Mouse (Mus musculus): ENCODE results near the gene Nup160. TPM values are rescaled to one million over a fixed set of nuclear protein-coding genes. Genes with fewer than 3 reads are reported as not detected.

Gene Nup160
- total and polyA plus RNA-seq, 2 experiments from 2014 or later, result 8.3 to 13.4 TPM

- DNase-seq (ENCODE audit: low spot score), result peak; percentile 23
- Histone ChIP-seq H3K4me3 (ENCODE audit: low read depth, low read length) (peak overlapping the region; percentile 99), H3K9ac (replicated peaks; ENCODE audit: low read depth, low read length) (peak overlapping the region; percentile 96), H3K27me3 (ENCODE audit: control insufficient read depth, insufficient read depth, low read length) (no peaks in the 10 kb centered on the region), H3K9me3 (replicated peaks; ENCODE audit: control insufficient read depth, low read length) (no peaks in the 10 kb centered on the region), H3K4me2 (ENCODE audit: low read depth, low read length) (peak overlapping the region; percentile 87), H3K4me1 (ENCODE audit: control insufficient read depth, insufficient read depth) (peaks cover 16% of the 10 kb centered on the region; the same call in 1 of the 2 replicates), H3K27ac (ENCODE audit: low read depth) (peak overlapping the region; percentile 99), H3K36me3 (replicated peaks; ENCODE audit: control insufficient read depth, insufficient read depth, low read length) (peaks cover 6% of the 10 kb centered on the region)
- 0 out of 2 replicates have a peak, but pooled peaks have one; percentile 23 for TF ChIP-seq EP300 (IDR thresholded peaks at IDR 0.05; ENCODE audit: low read depth)
- no peak for TF ChIP-seq CTCF (IDR thresholded peaks at IDR 0.05; ENCODE audit: low read depth)
- ATAC-seq (ENCODE audit: insufficient read depth, low read depth), result peak; percentile 31
- WGBS, result under 1% methylated on average over 54 of the region's 54 CpGs
Measured at GRCm38 (mm10) chr2:90745740-90746537, 68.9 kb downstream of the Nup160 start.

GRCm38 (mm10) chr2:90746538-90746865 is 69.5 kb downstream of the Nup160 start:
- Histone ChIP-seq H3K4me3 (ENCODE audit: low read depth, low read length) (peak overlapping the region; percentile 99), H3K4me2 (ENCODE audit: low read depth, low read length) (peak overlapping the region; percentile 87), H3K36me3 (replicated peaks; ENCODE audit: control insufficient read depth, insufficient read depth, low read length) (peaks cover 12% of the 10 kb centered on the region), H3K9me3 (replicated peaks; ENCODE audit: control insufficient read depth, low read length) (no peaks in the 10 kb centered on the region), H3K4me1 (ENCODE audit: control insufficient read depth, insufficient read depth) (peaks cover 16% of the 10 kb centered on the region; the same call in 1 of the 2 replicates), H3K9ac (replicated peaks; ENCODE audit: low read depth, low read length) (peak overlapping the region; percentile 96), H3K27ac (ENCODE audit: low read depth) (peak overlapping the region; percentile 99), H3K27me3 (ENCODE audit: control insufficient read depth, insufficient read depth, low read length) (no peaks in the 10 kb centered on the region)
- ATAC-seq (ENCODE audit: insufficient read depth, low read depth) (no peak), DNase-seq (ENCODE audit: low spot score) (peak; percentile 7)
- 7% methylated on average over 4 of the region's 4 CpGs for WGBS
- TF ChIP-seq EP300 (IDR thresholded peaks at IDR 0.05; ENCODE audit: low read depth) (no peak), CTCF (IDR thresholded peaks at IDR 0.05; ENCODE audit: low read depth) (no peak)

GRCm38 (mm10) chr2:90747131-90747530 is 70.1 kb downstream of the Nup160 start:
- no peaks in the 10 kb centered on the region for H3K27me3 ChIP-seq (ENCODE audit: control insufficient read depth, insufficient read depth, low read length)
- H3K4me3 ChIP-seq (ENCODE audit: low read depth, low read length), result 0 out of 2 replicates have a peak overlapping the region, but pooled peaks have one; percentile 99
- no peak for ATAC-seq (ENCODE audit: insufficient read depth, low read depth)
- TF ChIP-seq CTCF (IDR thresholded peaks at IDR 0.05; ENCODE audit: low read depth) (no peak), EP300 (IDR thresholded peaks at IDR 0.05; ENCODE audit: low read depth) (no peak)
- 93% methylated on average over 10 of the region's 10 CpGs for WGBS
- peaks cover 16% of the 10 kb centered on the region; the same call in 1 of the 2 replicates for H3K4me1 ChIP-seq (ENCODE audit: control insufficient read depth, insufficient read depth)
- DNase-seq (ENCODE audit: low spot score), result no peak
- H3K4me2 ChIP-seq (ENCODE audit: low read depth, low read length), result peak overlapping the region; percentile 87
- no peak overlapping the region for H3K27ac ChIP-seq (ENCODE audit: low read depth)
- peaks cover 13% of the 10 kb centered on the region for H3K36me3 ChIP-seq (replicated peaks; ENCODE audit: control insufficient read depth, insufficient read depth, low read length)
- no peak overlapping the region for H3K9ac ChIP-seq (replicated peaks; ENCODE audit: low read depth, low read length)
- no peaks in the 10 kb centered on the region for H3K9me3 ChIP-seq (replicated peaks; ENCODE audit: control insufficient read depth, low read length)

GRCm38 (mm10) chr2:90749676-90750459 is 72.9 kb downstream of the Nup160 start:
- Histone ChIP-seq H3K27me3 (ENCODE audit: control insufficient read depth, insufficient read depth, low read length) (no peaks in the 10 kb centered on the region), H3K4me2 (ENCODE audit: low read depth, low read length) (no peak overlapping the region), H3K9me3 (replicated peaks; ENCODE audit: control insufficient read depth, low read length) (no peaks in the 10 kb centered on the region), H3K36me3 (replicated peaks; ENCODE audit: control insufficient read depth, insufficient read depth, low read length) (peaks cover 39% of the 10 kb centered on the region), H3K27ac (ENCODE audit: low read depth) (peak overlapping the region; percentile 11; the same call in 1 of the 2 replicates), H3K4me1 (ENCODE audit: control insufficient read depth, insufficient read depth) (peaks cover 16% of the 10 kb centered on the region; the same call in 1 of the 2 replicates), H3K4me3 (ENCODE audit: low read depth, low read length) (no peak overlapping the region), H3K9ac (replicated peaks; ENCODE audit: low read depth, low read length) (no peak overlapping the region)
- no peak for TF ChIP-seq CTCF (IDR thresholded peaks at IDR 0.05; ENCODE audit: low read depth)
- no peak for TF ChIP-seq EP300 (IDR thresholded peaks at IDR 0.05; ENCODE audit: low read depth)
- WGBS, result 68% methylated on average over 6 of the region's 6 CpGs
- DNase-seq (ENCODE audit: low spot score) (peak; percentile 8), ATAC-seq (ENCODE audit: insufficient read depth, low read depth) (no peak)

- Histone ChIP-seq H3K36me3 (replicated peaks; ENCODE audit: control insufficient read depth, insufficient read depth, low read length) (peaks cover 71% of the 10 kb centered on the region), H3K4me1 (ENCODE audit: control insufficient read depth, insufficient read depth) (0 out of 2 replicates have a peak, but pooled peaks cover 5% of the 10 kb centered on the region), H3K27me3 (ENCODE audit: control insufficient read depth, insufficient read depth, low read length) (no peaks in the 10 kb centered on the region), H3K4me2 (ENCODE audit: low read depth, low read length) (no peak overlapping the region), H3K4me3 (ENCODE audit: low read depth, low read length) (no peak overlapping the region), H3K9ac (replicated peaks; ENCODE audit: low read depth, low read length) (no peak overlapping the region), H3K27ac (ENCODE audit: low read depth) (no peak overlapping the region), H3K9me3 (replicated peaks; ENCODE audit: control insufficient read depth, low read length) (no peaks in the 10 kb centered on the region)
- 86% methylated on average over 2 of the region's 2 CpGs for WGBS
- ATAC-seq (ENCODE audit: insufficient read depth, low read depth) (no peak), DNase-seq (ENCODE audit: low spot score) (no peak)
- TF ChIP-seq EP300 (IDR thresholded peaks at IDR 0.05; ENCODE audit: low read depth) (no peak), CTCF (IDR thresholded peaks at IDR 0.05; ENCODE audit: low read depth) (no peak)
Measured at GRCm38 (mm10) chr2:90753565-90753964, 76.5 kb downstream of the Nup160 start.
